Mouse (Mus musculus): ENCODE results near the gene Cldn6.

Gene Cldn6

DNA sequence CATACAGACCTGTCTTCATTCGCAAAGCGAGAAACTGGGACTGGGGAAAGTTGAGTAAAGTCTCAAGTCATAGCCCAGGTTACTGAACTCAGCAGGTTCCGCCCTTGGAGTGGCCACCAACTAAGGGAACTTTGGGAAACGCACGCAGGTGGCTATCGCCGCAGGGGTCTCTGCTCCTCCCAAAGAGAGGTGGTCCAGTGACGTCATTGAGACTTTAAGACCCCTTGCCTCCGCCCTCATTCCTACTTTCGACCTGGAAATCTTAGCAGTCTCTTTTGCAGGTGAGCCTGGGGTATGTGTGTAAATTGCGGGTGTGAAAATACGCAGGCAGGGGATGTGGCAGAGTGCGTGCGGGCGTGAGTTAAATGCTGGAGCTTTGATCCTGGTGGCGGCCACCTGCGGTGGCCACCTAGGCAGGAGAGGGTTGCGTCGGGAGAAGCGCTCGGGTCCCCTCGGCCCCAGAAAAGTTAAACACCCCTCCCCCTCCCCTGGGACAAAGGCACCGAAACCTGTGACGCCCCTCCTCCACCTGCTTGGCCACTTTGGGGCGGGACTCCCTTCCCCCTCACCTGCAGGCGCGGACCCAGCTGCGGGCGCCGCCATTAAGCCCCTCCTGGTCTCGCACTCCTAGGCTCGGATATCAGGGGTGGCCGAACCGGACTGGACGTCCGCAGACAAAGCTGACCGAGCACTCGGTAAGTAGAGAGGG lies at the start of gene Cldn6:
Gene Cldn6 (plus strand): TSS at position 123 of the 709 bp plus-strand sequence.
- DNase-seq (ENCODE audit: low spot score): no peak

GRCm38 (mm10) chr17:23630195-23631020 lies 48.6 kb upstream of the Cldn6 start:
- no peak for DNase-seq (ENCODE audit: low spot score)

DNA sequence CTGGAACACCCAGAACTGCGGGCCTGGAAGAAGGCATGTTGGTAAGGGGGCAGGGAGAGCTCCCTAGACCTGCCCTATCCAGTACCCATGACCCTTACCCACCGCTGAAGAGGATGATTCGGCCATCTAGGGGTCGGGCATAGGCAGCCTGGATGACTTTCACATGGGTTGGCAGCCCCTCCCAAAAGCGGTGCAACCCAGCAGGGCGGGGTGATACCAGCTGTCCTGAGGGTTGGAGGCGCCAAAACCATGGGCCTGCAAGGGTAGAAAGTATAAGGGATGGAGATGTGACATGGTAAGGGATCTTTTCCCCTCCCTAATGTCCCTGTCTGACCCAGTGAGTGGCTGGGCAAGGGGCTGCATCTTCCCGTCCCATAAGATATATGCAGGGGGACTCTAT lies 47.8 kb upstream of the Cldn6 start:
- no peak for DNase-seq (ENCODE audit: low spot score)

GRCm38 (mm10) chr17:23644613-23645495 lies 34.2 kb upstream of the Cldn6 start, which contains the start of gene Mmp25:
Gene Mmp25, minus strand, starts transcription at chr17:23645277.
- DNase-seq (ENCODE audit: low spot score): no peak

- no peak for DNase-seq (ENCODE audit: low spot score)
Observed at GRCm38 (mm10) chr17:23645894-23646293, 33.2 kb upstream of the Cldn6 start.

GRCm38 (mm10) chr17:23651363-23651762 lies 27.7 kb upstream of the Cldn6 start:
- no peak for DNase-seq (ENCODE audit: low spot score)

DNA sequence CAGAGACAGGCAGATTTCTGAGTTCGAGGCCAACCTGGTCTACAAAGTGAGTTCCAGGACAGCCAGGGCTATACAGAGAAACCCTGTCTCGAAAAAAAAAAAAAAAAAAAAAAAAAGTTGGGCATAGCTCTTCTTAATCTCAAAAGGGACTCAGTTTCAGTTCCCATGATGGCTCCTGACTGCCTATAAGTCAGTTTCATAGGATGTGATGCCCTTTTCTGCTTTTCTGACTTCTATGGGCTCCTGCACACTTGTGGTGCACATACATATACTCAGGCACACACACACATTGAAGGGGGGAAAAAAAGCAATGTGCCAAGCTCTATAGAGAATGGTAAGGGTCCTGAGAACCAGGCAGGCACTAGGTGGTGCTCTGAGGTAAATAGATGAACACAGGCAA lies 25.7 kb upstream of the Cldn6 start:
- no peak for DNase-seq (ENCODE audit: low spot score)

DNA sequence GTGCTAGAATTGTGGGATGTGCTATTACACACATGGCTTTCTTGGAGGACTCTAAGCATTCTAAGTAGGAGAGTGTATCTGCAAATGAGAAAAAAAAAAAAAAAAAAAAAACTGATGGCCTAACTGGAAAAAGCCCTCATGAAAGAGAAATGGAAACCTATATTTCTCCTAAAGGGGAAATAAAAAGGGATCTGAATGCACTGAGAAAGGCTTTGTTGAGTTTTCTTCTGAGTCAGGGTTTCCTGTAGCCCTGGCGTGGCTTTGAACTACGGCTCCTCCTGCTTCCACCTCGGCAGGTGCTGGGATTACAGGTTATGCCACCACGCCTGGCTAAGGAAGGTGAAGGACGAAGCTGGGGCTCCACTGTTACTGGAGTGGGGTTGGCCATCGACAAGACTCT lies 25.0 kb upstream of the Cldn6 start:
- no peak for DNase-seq (ENCODE audit: low spot score)

GRCm38 (mm10) chr17:23654410-23654809 lies 24.6 kb upstream of the Cldn6 start:
- DNase-seq (ENCODE audit: low spot score): no peak

DNA sequence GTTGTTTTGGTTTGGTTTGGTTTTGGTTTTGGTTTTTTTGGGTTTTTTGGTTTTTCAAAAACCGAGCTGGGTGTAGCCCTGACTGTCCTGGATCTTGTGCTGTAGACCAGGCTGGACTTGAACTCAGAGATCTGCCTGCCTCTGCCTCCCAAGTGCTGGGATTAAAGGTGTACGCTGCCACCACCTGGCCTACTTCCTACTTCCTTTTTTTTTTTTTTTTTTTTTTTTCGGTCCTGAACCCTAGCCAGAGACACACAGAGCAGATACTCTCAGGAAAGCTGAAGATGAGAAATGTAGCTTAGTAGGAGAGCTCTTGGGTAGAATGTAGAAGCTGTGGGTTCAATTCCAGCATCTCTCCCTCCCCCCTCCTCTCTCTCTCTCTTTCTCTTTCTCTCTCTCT lies 20.6 kb upstream of the Cldn6 start:
- DNase-seq (ENCODE audit: low spot score): no peak

DNA sequence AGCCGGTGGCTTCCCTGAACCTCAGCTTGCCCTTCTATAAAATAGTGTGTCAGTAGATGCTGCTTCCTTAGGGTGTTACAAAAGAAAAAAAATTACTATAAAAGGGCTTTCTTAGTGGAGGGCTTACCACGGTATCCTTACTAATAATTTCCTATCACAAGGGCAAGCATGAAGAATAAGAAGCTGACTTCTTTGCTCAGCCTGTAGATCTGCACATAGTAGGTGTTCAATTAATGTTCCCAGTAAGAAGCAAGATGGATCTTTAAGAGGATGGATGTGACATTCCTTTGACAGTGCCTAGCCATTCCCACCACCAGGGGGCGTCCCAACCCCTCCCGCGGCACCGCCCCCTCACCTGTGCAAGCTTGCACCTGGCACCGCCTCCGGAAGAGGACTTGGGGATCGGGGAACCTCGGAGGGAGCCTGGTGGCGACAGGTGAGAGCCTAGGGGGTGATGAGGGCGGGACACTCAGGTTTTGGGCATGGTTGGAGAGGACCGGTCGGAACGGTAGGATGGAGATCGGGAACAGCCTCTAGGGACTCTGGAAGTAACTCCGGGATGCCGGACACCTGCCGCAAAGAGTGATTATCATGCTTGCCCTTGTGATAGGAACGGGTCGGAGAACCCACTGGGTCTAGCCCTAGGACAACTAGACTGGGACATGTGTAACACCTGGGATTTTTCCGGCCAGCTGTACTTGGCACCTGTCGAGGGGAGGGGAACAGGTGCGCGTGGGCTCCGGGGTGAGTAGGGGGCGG lies 18.8 kb upstream of the Cldn6 start, which contains the start of gene Bicdl2:
Gene Bicdl2 (plus strand): TSS at position 390 of the 759 bp plus-strand sequence.
- DNase-seq (ENCODE audit: low spot score): peak; percentile 59

DNA sequence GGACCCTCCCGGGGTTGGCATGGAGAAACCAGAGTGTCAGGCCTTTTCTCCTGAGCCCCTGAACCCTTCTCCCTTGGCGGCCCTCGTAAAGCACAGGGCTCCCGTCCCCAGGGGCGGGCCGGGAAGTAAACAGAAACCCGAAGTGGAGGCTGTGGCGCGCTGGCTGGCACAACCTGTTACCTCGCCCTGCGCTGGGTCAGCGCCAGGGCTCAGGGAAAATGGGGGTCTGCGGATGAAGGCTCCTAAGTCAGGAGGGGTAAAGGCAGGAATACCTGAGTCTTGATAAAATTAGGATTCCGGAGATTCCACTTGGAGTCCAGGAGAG lies 18.2 kb upstream of the Cldn6 start:
- DNase-seq (ENCODE audit: low spot score): no peak

- DNase-seq (ENCODE audit: low spot score): no peak
Observed at GRCm38 (mm10) chr17:23661526-23661925, 17.5 kb upstream of the Cldn6 start.

- DNase-seq (ENCODE audit: low spot score): no peak
Observed at GRCm38 (mm10) chr17:23664556-23665021, 14.5 kb upstream of the Cldn6 start.

GRCm38 (mm10) chr17:23665511-23665910 lies 13.5 kb upstream of the Cldn6 start:
- no peak for DNase-seq (ENCODE audit: low spot score)

- no peak for DNase-seq (ENCODE audit: low spot score)
Observed at GRCm38 (mm10) chr17:23670516-23671074, 8.5 kb upstream of the Cldn6 start.

DNA sequence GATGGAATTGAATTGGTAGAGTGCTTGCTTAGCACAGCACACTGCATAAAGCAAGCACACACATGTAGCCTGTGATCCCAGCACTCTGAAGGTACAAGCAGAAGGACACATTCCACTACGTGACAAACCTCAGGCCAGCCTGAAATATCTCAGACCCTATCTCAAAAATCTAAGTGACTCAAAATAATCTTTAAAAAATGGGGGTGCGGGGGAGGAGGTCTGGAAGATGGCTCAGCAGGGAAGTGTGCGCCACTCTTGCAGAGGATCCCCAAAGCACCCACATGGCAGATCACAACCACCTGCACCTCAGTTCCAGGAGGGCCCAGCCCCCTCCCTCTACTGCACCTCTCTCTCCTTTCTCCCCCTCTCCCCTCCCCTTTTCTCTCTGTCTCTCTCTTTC lies 7.5 kb upstream of the Cldn6 start:
- no peak for DNase-seq (ENCODE audit: low spot score)

GRCm38 (mm10) chr17:23672761-23673160 lies 6.3 kb upstream of the Cldn6 start:
- no peak for DNase-seq (ENCODE audit: low spot score)

DNA sequence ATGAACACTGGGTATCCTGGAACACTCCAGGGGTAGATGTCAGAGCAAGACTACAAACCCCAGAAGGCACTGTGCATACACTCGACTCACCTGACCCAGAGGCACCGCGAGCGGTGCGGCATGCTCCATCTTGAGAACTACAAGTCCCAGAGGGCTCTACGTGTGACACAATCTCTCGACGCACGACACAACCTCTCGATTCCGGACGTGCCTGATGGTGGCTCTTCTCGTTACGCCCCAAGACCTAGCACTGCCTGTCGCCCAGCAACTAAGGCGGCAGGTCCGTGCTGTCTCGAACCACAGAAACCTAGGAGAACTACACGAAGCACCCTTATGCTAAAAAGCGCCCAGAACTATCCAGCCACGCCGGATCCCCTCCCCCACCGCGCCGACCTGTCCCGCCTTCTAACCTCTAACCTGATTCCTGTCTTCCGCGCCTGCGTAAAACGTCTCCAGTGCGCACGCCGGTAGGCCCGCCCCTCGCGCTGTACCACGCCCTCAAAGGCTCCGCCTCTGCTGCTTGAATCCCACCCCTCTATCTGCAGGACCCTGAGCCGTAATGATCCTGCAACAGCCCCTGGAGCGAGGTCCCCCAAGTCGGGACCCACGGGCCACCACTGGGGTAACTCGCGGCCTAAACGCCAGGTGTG lies 5.5 kb upstream of the Cldn6 start, which contains the start of the genes Hcfc1r1 and Thoc6:
Gene Hcfc1r1 (plus strand): TSS at position 173 of the 650 bp plus-strand sequence.
Gene Thoc6 (minus strand): TSS at position 459 of the 650 bp plus-strand sequence.
- peak; percentile 68 for DNase-seq (ENCODE audit: low spot score)

GRCm38 (mm10) chr17:23674271-23674952 lies 4.6 kb upstream of the Cldn6 start:
- DNase-seq (ENCODE audit: low spot score): no peak

Data from urinary bladder, postnatal 10 days (tissue).